Mouse (Mus musculus) thymus, adult 18-20 months (tissue): ENCODE results near the gene Ctps.
"Not testable (repeated sequence)": the region's sequence is repeated elsewhere in the genome, so short reads cannot be mapped to it uniquely, and the experiment has no call there.

ENCODE experiments used
- DNase-seq, 2 experiments: peaks; one replicate each; pipeline ENCODE4 v3.0.0; 2022; ENCODE audit warnings: mixed read lengths in 2 of 2

Gene Ctps

DNA sequence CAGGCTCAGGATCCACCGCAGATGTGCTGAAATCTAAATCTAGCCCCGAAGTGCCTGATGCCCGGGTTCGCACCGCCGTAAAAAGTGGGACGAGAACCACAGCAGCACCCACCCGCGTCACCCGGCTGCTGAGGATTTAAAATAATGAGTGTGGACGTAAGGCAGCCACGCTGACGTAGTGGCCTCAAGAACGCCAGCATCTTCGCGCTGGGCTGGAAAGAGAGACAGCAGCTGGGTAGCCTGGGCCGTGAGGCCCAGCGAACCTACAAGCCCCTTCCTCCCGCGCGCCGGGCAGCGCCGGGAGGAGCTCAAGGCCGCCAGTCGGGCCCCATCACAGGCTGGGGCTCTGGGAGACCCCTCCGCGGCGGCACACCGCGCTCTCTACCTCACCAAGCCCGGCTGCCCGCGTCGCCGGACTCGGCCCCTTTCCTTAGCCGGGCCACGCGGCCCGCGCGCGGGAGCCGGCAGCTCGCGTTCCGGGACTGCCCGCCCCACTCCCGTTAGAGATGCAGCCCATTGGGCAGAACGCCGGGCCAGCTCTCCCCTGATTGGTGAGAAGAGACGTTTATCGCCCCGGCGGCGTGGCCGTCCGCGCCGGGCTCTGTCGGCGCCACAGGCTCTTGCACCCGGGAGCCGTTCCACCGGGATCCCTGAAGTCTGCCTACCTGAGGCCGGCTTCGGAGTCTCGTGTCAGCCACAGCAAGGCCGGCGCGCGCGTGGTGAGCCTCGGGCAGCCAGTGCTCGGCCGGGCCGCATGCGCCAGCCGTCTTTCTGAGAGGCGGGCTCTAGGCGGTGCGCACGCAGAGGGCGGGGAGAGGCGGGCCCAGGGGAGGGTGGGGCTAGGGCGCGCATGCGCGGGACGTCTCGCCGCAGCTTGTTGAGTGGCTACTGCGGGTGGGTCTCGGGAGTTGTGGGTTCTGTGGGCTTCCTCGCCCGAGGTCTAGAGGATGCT, at the start of gene Ctps:
Gene Ctps, minus strand, starts transcription at position 791 of the 952 bp plus-strand sequence.
- DNase-seq = peak; percentile 87

DNA sequence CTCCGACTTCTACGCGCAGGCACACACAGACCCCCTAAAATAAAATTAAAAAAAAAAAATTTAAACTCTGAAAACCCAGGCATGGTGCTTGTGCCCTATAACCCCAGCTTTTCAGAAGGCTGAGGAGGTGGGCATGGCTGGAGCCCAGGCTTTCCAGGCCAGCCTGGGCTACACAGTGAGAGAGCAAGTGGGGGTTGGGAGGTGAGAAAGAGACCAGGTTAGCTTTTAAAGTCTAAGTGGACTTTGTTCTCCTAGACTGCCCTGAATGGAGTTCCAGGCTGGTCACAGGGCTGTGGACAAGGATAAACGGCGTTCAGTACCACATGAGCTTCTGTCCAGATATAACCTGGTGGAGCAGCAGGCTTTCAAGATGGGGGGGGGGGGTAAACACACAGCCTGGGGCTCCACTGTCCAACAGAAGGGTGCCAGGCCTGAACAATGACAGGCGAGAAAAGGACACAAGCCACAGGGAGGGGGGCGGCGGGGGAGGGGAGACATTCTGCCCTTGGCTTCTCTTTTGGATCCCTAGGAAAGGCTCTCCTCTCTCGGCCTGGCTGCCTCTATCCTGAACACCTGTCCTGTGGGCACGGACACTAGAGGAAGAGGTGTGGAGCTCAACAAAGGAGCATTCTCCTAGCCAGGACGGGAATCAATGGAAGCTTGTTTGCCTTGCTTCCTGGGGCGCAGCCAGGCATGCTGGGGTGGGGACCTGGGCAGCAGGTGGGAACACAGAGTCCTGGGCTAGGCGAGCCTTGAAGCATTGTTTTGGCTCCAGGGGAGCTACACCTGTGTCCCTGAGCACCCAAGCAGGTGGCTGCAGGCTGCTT, 46.3 kb upstream of the Ctps start:
- no peak for DNase-seq

DNA sequence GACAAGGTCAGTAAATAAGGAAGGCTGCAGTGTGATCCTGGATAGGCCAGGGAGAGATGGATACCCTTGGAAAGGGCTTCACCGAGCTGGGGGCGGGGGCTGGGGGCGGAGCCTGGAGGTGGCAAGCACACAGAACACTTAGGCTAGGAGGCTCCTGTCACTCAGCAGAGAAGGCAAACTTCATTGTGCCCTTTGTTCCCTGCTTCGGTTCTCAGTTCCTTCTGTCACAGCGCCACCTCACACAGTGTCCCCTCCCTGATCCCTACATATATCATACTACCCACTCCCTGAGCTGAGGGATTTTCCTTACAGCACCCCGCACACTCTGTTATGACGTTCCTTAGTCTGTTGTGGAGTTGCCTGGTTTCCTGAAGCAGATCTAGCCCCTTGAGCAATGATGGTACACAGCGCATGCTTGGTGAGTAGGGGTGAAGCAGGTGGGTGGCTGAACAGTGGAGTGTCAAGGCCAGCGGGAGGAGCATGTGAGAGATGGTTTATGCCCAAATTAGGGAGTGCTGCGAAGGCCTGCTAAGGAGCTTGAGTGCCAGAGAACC, 45.5 kb upstream of the Ctps start:
- peak; percentile 18 to 44 for DNase-seq

DNA sequence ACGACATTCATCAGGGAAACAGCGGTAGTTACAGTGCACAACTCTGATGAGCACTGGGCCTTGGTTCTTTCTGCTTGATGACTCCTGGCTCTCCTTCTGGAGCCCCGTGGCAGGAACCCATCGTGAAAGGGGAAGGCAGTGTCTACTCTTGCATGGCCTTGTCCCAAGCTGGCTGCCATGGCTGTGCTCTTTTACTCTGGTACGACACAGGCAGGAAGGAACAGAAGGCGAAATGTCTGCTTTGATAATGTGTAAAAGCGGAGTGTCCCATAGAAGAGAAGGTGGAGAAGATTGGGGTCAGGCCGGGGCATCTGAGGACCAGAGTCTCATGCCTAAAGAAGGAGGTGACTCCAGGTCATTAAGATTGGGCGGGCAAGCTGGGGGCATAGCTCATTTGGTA, 44.6 kb upstream of the Ctps start:
- no peak for DNase-seq

DNA sequence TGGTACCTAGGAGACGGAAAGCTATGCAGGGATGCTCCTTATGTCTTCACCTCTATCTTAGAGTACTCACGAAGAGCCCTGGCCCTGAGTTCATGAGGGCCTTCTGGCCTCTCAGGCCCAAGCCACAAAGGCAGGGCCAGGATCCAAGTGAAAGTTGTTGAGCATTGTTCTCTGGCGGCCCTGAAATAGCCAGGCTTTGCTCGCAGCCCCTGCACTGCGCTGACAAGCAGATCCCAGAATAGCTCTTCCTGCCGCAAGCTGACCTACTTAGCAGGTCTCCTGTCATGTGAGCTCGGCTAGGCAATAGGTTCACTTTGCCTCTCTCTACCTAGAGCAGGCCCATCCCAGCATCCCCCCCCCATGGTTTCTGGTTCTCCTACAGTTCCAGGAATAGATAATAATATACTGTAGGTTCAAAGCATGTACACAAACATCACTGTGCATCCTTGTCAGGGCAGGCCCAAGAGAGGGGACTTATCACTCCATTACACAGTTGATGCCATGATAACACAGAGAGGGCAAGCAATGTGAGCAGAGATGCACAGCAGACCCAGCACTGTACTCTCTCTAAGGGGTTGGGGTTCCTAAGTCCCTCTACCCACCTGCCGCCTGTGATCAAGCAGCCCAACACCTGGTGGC, 43.7 kb upstream of the Ctps start:
- DNase-seq = peak; percentile 38 to 65

DNA sequence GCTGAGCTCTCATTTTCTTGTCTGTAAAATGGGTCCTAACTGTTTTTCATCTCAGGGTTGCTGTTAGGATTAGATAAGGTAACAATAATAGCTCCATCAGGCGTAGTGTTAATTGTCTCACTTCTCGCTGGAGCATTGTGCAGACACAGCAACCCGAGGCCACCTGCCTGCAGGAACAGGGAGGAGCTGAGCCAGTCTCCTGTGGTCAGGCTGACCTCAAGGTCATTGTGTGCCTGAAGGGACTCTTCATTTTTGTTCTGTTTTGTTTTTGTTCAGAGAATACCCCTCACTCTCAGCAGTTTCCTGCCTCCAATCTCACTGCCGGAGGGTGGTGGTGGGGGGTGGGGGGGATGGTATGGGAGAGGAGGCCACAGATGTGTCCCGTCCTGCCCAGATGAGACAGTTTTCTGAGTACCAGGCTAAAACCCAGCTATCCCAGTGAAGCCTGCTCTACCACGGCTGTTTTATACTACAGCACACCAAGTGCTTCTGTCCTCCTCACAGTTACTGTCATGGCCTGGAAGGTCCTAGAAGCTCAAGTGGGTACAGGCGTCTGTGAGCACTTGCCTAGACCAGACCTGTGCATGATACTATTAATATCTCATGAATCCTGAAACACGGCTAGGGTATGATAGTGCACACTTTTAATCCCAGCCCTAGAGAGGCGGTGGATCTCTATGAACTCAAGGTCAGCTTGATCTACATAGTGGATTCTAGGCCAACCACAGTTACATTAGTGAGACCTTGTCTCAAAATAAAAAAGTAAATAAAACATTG, 42.4 kb upstream of the Ctps start:
- DNase-seq = no peak

DNA sequence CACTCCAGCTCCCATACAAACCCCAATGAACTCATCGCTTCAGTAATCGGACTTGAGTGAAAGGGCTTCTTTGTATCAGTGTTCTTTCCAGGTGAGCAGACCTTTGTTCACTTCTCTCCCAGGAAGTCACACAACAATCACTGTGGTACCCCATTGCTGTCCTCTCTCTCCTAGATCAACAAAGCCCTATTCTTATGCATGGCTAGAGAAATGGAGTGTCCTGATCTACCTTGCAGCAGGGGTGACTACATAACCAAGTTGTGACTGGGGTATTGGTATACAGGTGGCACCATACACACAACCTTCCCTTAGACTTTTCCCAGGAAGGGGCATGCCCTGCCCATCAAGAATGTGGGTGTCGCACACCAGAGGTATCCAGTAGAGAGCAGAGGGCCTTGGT, 40.9 kb upstream of the Ctps start:
- no peak for DNase-seq

DNA sequence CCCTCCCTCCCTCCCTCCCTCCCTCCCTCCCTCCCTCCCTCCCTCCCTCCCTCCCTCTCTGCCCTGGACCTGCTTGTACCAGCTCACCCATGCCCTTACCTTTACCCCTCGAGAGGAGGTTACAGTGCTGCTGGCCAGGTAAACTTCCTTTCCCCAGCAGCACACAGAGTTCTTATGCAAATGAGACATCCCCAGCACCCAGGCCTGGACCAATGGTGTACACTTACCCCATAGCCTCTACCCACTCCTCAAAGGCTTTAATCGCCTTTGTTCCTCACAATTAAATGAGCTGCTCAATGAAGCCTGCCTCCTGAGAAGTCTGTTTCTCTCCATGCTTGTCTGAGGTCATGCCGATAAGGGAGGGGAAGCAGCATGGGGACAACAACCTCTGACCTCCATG, 36.9 kb upstream of the Ctps start:
- DNase-seq = no peak

DNA sequence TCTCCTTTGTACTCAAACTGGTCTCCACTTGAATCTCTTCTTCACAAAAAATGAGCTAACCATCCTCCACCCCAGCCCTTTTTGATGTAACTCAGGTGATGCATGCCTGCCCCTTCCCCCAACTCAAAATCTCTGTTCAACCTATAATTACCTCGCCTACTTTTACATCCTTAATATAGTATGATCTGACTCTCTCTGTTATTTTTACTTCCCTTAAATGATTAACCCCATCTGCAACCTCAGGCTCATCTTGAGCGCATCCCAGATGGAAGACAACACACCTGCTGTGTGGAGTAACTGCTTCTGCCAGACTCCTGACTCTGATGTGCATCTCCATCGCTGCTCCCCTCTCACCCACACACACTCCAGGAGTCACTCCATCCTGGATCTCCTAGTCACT, 32.6 kb upstream of the Ctps start:
- DNase-seq = no peak

DNA sequence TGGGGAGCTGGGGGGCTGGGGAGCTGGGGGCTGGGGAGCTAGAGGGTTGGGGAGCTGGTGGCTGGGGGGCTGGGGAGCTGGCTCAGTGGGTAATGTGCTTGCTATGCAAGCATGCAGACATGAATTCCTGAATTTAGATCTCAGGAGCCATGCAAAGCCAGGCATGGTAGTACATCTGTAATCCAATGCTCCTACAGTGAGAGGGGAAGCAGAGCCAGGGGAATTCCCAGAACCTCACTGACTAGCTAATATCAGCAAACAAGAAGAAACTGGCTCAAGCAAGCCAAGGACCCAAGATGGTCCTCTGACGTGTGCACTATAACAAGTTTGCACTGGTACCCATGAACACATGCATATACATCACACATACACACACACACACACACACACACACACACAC, 31.7 kb upstream of the Ctps start:
- DNase-seq = no peak

DNA sequence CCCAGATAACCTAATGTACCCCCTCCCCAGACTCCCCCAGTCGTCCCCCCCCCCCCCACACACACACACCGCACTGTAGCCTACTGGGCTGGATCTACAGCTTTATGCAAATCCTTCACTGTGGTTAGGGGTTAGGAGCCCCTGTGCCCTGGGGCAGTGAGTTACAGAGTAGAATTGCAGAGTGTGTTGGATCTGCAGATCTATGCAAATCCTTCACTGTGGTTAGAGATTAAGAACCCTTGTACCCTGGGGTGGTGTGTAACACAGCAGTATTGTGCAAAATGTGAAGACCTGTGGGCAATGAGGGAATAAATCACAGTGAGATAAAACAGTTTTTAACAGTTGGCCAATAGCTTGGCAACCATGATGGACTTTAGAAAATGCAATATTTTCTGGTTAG, 28.8 kb upstream of the Ctps start:
- DNase-seq = no peak

DNA sequence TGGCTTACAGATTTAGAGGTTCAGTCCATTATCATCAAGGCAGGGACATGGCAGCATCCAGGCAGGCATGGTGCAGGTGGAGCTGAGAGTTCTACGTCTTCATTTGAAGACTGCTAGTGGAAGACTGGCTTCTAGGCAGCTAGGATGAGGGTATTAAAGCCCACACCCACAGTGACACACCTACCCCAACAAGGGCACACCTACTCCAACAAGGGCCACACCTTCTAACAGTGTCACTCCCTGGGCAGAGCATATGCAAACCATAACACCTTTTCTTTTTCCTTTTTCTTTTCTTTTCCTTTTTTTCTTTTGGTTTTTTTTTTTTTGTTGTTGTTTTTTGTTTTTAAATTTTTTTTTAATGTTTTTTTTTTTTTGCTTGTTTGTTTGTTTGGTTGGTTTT, 26.1 kb upstream of the Ctps start:
- DNase-seq = not testable (repeated sequence)

DNA sequence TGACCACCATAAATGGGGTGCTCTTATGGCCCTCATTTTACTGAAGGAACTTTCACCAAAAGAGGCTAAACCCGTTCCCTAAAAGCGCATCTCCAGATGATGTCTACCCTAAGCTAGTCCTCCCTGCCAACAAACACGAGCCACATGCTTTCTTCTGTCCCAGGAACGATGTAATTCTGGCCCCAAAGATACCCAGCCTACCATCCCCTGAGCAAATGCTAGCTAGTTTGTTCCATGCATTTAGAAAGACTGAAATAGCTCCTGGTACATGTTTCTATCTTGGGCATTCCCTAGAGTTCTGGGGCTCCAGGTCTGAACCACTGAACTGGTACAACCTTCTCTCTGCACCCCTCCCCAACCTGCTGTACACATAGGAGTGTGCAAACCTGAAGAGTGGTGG, 20.9 kb upstream of the Ctps start:
- no peak for DNase-seq

DNA sequence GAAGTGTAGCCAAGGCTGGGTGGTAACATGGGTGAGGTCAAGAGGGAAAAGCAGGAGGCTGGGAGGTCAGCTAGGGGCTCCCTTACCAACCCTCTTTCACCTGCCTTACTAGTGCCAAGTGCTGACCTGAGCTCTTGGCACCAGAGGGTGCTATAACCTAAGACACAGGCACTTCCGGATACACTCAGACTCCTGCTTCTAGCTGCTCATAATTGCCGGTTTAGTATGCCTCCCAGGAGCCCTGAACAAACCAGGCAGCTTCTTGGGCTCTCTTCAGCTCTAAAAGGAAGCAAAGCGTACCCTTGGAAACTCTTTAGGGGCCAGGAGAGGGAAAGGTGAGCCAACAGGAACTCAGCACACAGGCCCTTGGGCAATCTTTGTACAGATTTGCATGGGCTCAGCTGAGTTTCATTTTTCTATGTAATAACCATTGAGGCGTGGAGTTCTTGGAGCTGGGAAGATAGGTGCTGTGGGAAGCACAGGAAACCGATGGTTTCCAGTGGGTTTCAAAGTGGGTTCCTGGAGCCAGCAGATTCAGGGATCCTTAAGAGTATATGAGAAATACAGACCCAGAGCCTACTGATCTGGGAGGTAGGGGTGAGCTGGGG, 19.8 kb upstream of the Ctps start:
- DNase-seq = peak; percentile 22 to 42

DNA sequence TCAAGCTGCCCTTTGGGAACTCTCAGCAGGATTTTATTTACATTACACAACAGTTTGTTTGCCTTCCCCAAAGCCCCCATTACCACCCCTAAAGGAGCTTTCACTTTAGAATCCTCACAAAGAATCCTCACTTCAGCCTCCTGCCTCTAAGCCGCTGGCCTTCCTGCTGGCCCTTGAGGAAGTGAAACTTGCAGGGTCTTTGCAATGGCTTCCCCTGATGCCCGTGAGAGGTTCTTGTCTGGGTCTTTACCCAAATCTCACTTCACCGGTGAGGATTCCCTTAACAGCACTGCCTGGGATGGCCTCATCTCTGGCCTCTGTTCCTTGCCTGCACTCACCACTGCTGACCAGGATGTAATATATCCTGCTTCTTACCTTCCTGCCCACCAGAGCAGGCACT, 19.0 kb upstream of the Ctps start:
- no peak for DNase-seq

DNA sequence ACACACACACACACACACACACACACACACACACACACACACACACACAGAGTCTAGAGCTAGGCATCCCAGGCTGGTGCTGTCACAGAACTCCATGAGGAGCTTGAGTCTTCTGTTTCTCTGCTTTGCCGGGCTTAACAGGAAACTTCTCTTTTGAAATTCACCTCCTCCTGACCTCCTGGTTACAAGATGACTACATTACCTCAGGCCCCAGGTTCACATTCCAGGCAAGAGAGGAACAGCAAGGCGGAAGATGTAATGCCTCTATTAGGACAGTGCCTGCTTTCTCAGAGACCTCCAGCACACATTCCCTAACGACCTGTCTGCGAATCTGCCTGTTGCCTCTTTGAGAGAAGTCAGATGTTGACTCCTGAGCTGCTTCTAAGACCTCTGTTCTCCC, 18.4 kb upstream of the Ctps start, which contains the start of gene Gm8439:
Gene Gm8439, plus strand, starts transcription at position 301 of the 400 bp plus-strand sequence.
- no peak for DNase-seq

DNA sequence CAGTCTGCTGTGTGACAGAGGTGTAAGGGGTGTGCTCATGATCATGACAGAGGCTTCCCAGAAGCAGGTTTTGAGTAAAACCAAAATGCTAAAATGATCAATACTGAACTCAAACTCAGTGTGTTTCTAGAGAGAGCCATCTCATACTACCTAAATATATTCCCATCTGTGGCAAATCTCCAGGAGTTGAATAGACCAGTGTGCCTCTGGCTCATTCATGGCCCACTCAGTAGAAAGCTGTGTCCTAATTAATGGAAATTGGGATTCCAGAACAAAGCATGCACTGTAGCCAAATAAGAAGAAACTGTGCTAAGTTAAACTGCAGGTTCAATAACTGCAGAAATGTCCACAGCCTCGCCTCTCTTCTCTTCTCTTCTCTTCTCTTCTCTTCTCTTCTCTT, 16.9 kb upstream of the Ctps start:
- no peak for DNase-seq

DNA sequence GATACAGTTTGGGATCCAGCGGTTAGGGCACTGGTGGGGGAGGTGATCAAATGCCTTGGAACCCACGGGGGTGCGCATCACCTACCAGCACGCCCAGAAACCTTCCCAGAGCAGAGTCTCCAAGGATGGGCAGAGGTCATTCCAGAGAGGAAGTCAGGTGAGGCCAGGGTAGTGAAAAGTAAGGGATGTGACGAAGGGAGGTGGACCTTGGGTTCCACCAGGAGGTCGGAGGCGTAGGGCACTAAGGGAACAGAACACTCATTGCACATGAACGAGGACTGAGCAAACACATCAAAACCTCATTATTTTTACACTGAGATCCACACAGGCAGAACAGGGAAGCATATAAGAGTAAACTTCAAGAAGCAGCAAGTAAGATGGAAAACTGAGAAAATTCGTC, 11.6 kb upstream of the Ctps start:
- no peak for DNase-seq

DNA sequence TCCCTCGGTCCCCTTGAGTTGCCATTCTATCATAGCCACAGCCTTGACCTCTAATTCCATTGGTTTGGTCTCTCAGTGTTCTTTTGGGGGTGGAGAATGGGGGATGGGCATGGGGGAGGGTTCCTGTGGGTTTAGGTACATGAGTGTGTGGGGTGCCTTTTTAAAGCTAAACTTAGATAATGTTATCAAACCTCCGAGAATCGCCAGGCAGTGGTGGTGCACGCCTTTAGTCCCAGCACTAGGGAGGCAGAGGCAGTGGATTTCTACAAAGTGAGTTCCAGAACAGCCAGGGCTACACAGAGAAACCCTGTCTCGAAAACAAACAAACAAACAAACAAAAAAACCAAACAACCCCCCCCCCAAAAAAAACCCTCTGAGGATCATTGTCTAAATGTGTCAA, 10.8 kb upstream of the Ctps start:
- no peak for DNase-seq

DNA sequence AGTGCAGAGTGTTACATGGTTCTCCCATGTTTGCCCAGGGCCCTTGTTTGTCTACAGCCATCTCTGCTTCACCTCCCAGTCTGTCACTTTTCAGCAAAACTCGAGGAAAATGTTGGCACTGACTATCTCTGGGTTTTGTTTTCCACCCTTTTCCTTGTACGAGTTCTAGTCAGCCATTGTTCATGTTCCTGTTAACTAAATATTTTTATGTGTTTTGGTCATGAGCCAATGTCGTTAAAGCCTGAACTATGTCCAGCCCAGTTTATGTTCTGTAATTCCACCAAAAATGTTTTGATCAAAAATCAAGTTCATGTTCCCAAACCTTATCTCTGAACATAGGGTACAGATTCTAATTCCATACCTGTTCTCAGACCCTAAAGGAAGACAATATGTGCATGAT, 1.6 kb upstream of the Ctps start:
- DNase-seq = no peak

DNA sequence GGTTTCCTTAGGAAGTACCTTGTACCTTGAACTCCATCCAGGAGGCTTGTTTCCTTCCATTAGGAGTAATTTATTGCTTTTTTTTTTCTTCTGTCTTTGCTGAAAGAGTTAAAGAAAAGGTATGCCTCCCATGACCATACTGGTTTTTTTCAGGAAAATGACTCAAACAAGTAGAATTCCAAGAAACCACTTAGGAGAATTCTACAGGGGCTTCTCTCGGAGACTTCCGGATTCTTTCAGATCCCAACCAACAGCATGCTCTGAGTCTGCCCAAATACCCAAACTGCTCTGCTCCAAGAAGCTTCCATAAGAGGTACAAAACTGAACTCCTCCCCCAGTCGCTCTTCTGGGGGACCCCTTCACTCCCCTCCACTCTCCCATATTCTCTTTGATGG, 991 bp upstream of the Ctps start:
- DNase-seq = no peak
